Mouse (Mus musculus) embryonic fibroblast, embryonic 13.5 days (primary cell): Measurements from ENCODE around the gene Pheta1.

Experiments used
- CTCF ChIP-seq: IDR thresholded peaks from 2 replicates; pipeline ENCODE4 v1.5.1; 2011; ENCODE audit warnings: mild to moderate bottlenecking, control low read depth, low read length, moderate library complexity, borderline replicate concordance; ENCODE audit not compliant: insufficient read depth
- POLR2A ChIP-seq: IDR thresholded peaks from 2 replicates; pipeline ENCODE4 v1.6.1; 2011; ENCODE audit warnings: low read depth, mild to moderate bottlenecking, control low read depth, low read length, moderate library complexity

GRCm38 (mm10) chr5:121833572-121834240 lies 15.1 kb upstream of the Pheta1 start:
- TF ChIP-seq CTCF (no peak), POLR2A (no peak)
